Mouse (Mus musculus) lung, adult 2 months (tissue): ENCODE data around the gene Prr29.

Source experiments
- CTCF ChIP-seq: fragments of 200-500 bp; IDR thresholded peaks from 2 replicates; pipeline ENCODE4 v1.5.1; 2011; ENCODE audit warnings: mild to moderate bottlenecking, low read length, control low read depth; ENCODE audit not compliant: insufficient read depth
- POLR2A ChIP-seq: fragments of 200-500 bp; IDR thresholded peaks from 2 replicates; pipeline ENCODE4 v1.6.1; 2011; ENCODE audit warnings: low read depth, mild to moderate bottlenecking, control low read depth, low read length, borderline replicate concordance; ENCODE audit errors: extremely low read depth

DNA sequence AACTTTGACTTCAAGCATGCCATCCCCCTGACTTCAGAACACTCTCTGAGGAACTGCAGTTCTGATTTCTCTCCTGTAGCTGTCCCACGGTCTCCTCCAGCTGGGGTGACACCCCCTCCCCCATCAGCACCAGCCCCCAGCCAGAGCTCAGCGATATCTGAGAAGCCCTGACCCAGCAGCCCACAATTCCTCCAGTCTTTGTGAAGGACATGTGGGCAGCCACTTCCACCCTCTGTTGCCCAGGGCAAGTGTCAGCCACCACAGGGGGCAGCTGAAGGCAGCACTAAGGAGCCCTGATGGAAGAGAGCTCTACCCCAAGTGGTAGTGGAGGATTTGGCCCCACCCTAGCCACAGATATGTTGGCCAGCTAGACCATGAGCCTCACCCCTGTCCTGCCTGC lies 31.2 kb upstream of the Prr29 start:
- TF ChIP-seq POLR2A: no peak
- no peak for TF ChIP-seq CTCF
